Mouse (Mus musculus) ES-E14 (cell line): Measurements from ENCODE around the gene Capzb. TPM values are rescaled to one million over a fixed set of nuclear protein-coding genes. Genes with fewer than 3 reads are reported as not detected.

Source experiments
- DNase-seq: peaks from one replicate; pipeline ENCODE4 v3.0.0-alpha.2; 2013; ENCODE audit warnings: low read depth, low spot score
- H3K27ac ChIP-seq: 2 replicates; pipeline ENCODE4 v1.5.1; 2012; ENCODE audit warnings: low read depth, mild to moderate bottlenecking, low read length, moderate library complexity, mixed read lengths; ENCODE audit not compliant: poor library complexity, insufficient read depth, severe bottlenecking
- H3K36me3 ChIP-seq: 2 replicates; pipeline ENCODE4 v1.6.1; 2012; ENCODE audit warnings: mild to moderate bottlenecking, low read length, moderate library complexity, mixed read lengths; ENCODE audit not compliant: control insufficient read depth, poor library complexity, insufficient read depth, severe bottlenecking
- H3K4me1 ChIP-seq, 2 experiments: fragments of 150-350 bp in 1 of 2; sonication (generic) in 1 of 2; 2 replicates each; pipeline ENCODE4 v1.6.1; 2012; ENCODE audit warnings: low read length in 2 of 2, mild to moderate bottlenecking in 1 of 2, mixed read lengths in 1 of 2; ENCODE audit not compliant: control insufficient read depth in 2 of 2, insufficient read depth in 2 of 2, poor library complexity in 1 of 2
- H3K4me3 ChIP-seq, 2 experiments: fragments of 150-350 bp in 1 of 2; sonication (generic) in 1 of 2; 2 replicates each; pipeline ENCODE4 v1.5.1; 2012; ENCODE audit warnings: low read length in 2 of 2, low read depth in 1 of 2, mild to moderate bottlenecking in 1 of 2, mixed read lengths in 1 of 2; ENCODE audit not compliant: insufficient read depth in 1 of 2, poor library complexity in 1 of 2, severe bottlenecking in 1 of 2
- H3K9ac ChIP-seq: 2 replicates; pipeline ENCODE4 v1.6.1; 2012; ENCODE audit warnings: low read depth, mild to moderate bottlenecking, low read length, mixed read lengths; ENCODE audit not compliant: poor library complexity, insufficient read depth, severe bottlenecking
- H3K9me3 ChIP-seq: fragments of 150-350 bp; sonication (generic); 2 replicates; pipeline ENCODE4 v1.6.1; 2012; ENCODE audit warnings: low read depth, mild to moderate bottlenecking, low read length; ENCODE audit not compliant: control insufficient read depth, insufficient read depth
- CHD2 ChIP-seq: IDR thresholded peaks from 2 replicates; pipeline ENCODE4 v1.6.1; 2014; ENCODE audit warnings: mild to moderate bottlenecking, low read depth, low read length, inconsistent platforms
- HCFC1 ChIP-seq: IDR thresholded peaks from 2 replicates; pipeline ENCODE4 v1.6.1; 2012; ENCODE audit warnings: low read length, inconsistent platforms, borderline replicate concordance; ENCODE audit not compliant: insufficient read depth
- MAFK ChIP-seq: IDR thresholded peaks from 2 replicates; pipeline ENCODE4 v1.6.1; 2014; ENCODE audit warnings: mild to moderate bottlenecking, low read depth, low read length, inconsistent platforms; ENCODE audit not compliant: insufficient read depth
- ZC3H11A ChIP-seq: IDR thresholded peaks from 2 replicates; pipeline ENCODE4 v1.6.1; 2012; ENCODE audit warnings: low read depth, mild to moderate bottlenecking, inconsistent platforms, low read length, borderline replicate concordance
- ZNF384 ChIP-seq: IDR thresholded peaks from 2 replicates; pipeline ENCODE4 v1.6.1; 2012; ENCODE audit warnings: low read depth, low read length, inconsistent platforms
- in situ Hi-C, 2 experiments: fragments of 600-800 bp; cut with MboI; formaldehyde crosslinking; loops; one replicate each; pipeline ENCODE4 v1.15.1; 2025; ENCODE audit warnings: low sequenced_read_pairs in 2 of 2, inconsistent platforms in 1 of 2; ENCODE audit not compliant: unreplicated experiment in 2 of 2
- total RNA-seq: library from RNA; depleted of rRNA; stranded (reverse); fragments of 300-350 nt; gene quantifications from 2 replicates; pipeline ENCODE4 v1.2.3, GENCODE M21; 2012

Capzb gene
- total RNA-seq, 1 experiment, result 111 TPM

DNA sequence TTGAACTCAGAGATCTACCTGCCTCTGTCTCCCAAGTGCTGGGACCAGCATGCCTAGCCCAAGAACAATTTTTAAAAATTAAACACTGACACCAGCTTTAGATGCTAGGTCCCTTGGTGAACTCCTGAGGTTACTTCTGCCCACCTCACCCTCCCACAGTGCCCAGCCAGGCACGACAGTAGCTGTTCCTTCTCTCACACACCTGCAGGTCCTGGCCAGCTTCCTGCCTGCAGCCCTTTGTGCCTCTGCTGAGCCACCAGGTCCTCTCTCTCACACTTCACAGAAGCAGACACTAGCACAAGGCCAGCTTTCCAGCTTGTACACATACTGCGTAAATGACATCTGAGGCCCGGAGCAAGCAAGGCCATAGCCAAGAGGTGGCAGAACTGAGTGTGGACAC is 112.8 kb downstream of the Capzb start:
- H3K9ac ChIP-seq, result no peak overlapping the region
- in situ Hi-C loops, result no loop called here
- no peak overlapping the region for H3K4me3 ChIP-seq
- no peak for TF ChIP-seq MAFK
- peaks cover 2 to 14% of the 10 kb centered on the region in 2 experiments; a peak in 2 of 4 replicates for H3K4me1 ChIP-seq
- no peaks in the 10 kb centered on the region for H3K9me3 ChIP-seq
- H3K36me3 ChIP-seq, result peaks cover 7% of the 10 kb centered on the region; the same call in 1 of the 2 replicates
- no peak for DNase-seq
- H3K27ac ChIP-seq, result no peak overlapping the region

- TF ChIP-seq ZNF384 (no peak), MAFK (no peak), ZC3H11A (no peak), CHD2 (no peak), HCFC1 (no peak)
- in situ Hi-C loops, result no loop called here
Observed at GRCm38 (mm10) chr4:139307916-139308315, 115.2 kb downstream of the Capzb start.

GRCm38 (mm10) chr4:139309651-139310050 is 117.0 kb downstream of the Capzb start:
- TF ChIP-seq HCFC1, result no peak
- no peak for TF ChIP-seq ZNF384
- TF ChIP-seq ZC3H11A, result no peak
- no peak for TF ChIP-seq MAFK
- TF ChIP-seq CHD2, result no peak
- Histone ChIP-seq H3K9ac (peak overlapping the region; percentile 75), H3K9me3 (no peaks in the 10 kb centered on the region), H3K36me3 (peaks cover 8% of the 10 kb centered on the region; the same call in 1 of the 2 replicates), H3K4me3 (peak overlapping the region; percentile 85 to 89), H3K4me1 (peaks cover 0 to 6% of the 10 kb centered on the region in 2 experiments; a peak in 1 of 4 replicates), H3K27ac (no peak overlapping the region)
- no peak for DNase-seq
- in situ Hi-C loops, result no loop called here

More at GRCm38 (mm10) chr4:139307916-139308315, 115.2 kb downstream of the Capzb start:
- Histone ChIP-seq H3K36me3 (peaks cover 2% of the 10 kb centered on the region; the same call in 1 of the 2 replicates), H3K9me3 (no peaks in the 10 kb centered on the region), H3K4me1 (peaks cover 0 to 7% of the 10 kb centered on the region in 2 experiments; a peak in 2 of 4 replicates), H3K27ac (no peak overlapping the region), H3K9ac (no peak overlapping the region), H3K4me3 (no peak overlapping the region)
- DNase-seq, result no peak

DNA sequence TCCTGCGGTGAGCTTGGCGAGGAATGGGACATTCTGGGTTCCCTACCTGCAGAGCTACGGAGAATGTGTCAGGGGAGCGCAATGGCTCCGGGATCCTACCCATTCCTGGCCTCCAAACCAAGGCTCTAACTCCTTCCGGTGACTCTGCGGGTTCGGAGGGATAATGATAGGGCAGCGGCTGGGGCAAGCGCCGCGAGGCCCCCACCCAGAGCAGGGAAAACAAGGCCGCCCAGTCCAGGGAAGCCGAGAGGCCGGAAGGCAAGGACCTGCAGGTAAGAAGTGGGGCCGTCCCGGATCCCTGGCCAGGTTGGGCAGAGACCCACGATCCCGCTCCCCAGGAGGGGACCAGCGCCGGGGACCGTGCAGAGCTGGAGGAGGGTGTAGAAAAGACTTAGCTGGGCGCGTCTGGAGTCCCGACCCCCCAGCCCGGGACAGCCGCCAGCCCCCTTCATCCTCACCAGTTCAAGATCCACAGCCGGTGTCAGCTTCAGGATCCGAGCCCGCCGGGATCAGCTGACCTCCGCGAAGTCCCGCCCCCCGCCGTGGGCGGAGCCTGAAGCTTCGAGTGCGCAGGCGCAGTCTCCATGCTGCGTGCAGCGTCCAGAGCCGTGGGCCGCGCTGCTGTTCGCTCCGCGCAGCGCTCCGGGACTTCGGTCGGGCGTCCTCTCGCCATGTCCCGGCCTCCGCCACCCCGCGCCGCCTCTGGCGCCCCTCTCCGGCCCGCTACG is 117.6 kb downstream of the Capzb start, which contains the start of the genes Pqlc2 and Akr7a5:
Pqlc2 (minus strand) TSS at position 538 of the 728 bp plus-strand sequence.
Akr7a5 (plus strand) TSS at position 574 of the 728 bp plus-strand sequence.
- no peak for TF ChIP-seq MAFK
- peak; percentile 87 for DNase-seq
- Histone ChIP-seq H3K36me3 (peaks cover 10% of the 10 kb centered on the region; the same call in 1 of the 2 replicates), H3K4me3 (peak within 1 kb of the TSS; percentile 85 to 89), H3K4me1 (peaks cover 0 to 6% of the 10 kb centered on the region in 2 experiments; a peak in 1 of 4 replicates), H3K27ac (no peak within 1 kb of the TSS), H3K9me3 (no peaks in the 10 kb centered on the region), H3K9ac (peak within 1 kb of the TSS; percentile 85)
- in situ Hi-C loops, result no loop called here
